Mouse (Mus musculus): Measurements from ENCODE around the gene Dact2. TPM values are rescaled to one million over a fixed set of nuclear protein-coding genes. Genes with fewer than 3 reads are reported as not detected.

The Dact2 gene
- polyA plus RNA-seq (2015; fragmentation: Nextera tagmentation; extraction: Ambion mirVana): 2.9 and 3.3 TPM in 2 replicates

DNA sequence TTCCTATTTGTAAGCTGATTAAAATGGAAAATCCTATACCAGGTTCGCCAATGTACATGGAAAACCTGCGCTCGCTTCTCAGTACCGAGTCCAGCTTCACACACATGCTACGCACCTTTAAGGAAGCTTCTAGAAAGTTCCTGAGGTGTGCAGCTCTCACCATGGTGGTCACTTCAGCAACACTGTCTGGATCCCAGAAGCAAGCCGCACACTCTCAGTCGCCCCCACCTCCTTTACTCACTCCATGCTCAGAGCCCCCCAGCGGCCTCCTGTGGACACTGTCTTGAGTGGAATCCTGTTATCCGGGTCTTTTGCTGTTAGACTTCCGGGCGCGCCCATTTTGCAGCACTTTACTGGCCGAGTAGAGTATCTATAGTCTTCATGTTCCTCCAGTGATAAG, at the start of gene Dact2:
TSS of gene Dact2 (minus strand) at position 244 of the 400 bp plus-strand sequence.
- no peaks in the 10 kb centered on the region for H3K9me3 ChIP-seq (replicated peaks; ENCODE audit: control insufficient read depth, low read length)

DNA sequence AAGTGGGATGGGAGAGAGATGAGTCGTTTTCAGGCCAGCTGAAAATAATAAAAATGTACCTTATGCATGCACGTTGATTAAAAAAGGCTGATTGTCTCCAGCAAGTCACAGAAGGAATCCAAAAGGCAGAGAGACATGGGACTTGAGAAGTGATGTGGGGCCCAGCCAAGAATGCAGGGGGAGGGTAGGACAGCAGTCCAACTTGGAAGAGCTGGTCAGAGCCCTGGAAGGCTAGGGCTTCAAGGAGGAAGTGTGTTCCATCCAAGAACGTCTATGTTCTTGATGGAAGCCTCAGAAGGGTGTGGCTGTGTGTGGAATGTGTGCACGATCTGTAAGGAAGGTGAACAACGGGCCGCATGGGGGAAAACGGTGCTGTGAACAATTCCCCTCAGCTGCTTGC, 48.4 kb upstream of the Dact2 start:
- no peak for ATAC-seq (ENCODE audit: insufficient read depth, low FRiP score)
- no peaks in the 10 kb centered on the region for H3K27me3 ChIP-seq (ENCODE audit: control insufficient read depth, insufficient read depth, low read length)
- 52% methylated on average over 7 of the region's 7 CpGs for WGBS
- no peak overlapping the region for H3K4me3 ChIP-seq (replicated peaks; ENCODE audit: low read length)
- H3K36me3 ChIP-seq (ENCODE audit: control insufficient read depth, insufficient read depth, low read length): no peaks in the 10 kb centered on the region
- H3K9me3 ChIP-seq (replicated peaks; ENCODE audit: control insufficient read depth, low read length): no peaks in the 10 kb centered on the region
- H3K27ac ChIP-seq (ENCODE audit: low read length): no peak overlapping the region
- H3K4me2 ChIP-seq (ENCODE audit: low read depth, low read length): no peak overlapping the region
- no peak overlapping the region for H3K9ac ChIP-seq (ENCODE audit: low read length)
- H3K4me1 ChIP-seq (ENCODE audit: control insufficient read depth, insufficient read depth, low read length): peaks cover 11% of the 10 kb centered on the region; the same call in 1 of the 2 replicates

More for the DNA sequence above, at the start of gene Dact2:
- ATAC-seq (ENCODE audit: insufficient read depth, low FRiP score): no peak; the same call in 1 of the 2 replicates
- no peaks in the 10 kb centered on the region for H3K36me3 ChIP-seq (ENCODE audit: control insufficient read depth, insufficient read depth, low read length)
- 32% methylated on average over 13 of the region's 13 CpGs for WGBS
- peak within 1 kb of the TSS; percentile 88 for H3K27ac ChIP-seq (ENCODE audit: low read length)
- H3K4me3 ChIP-seq (replicated peaks; ENCODE audit: low read length): peak within 1 kb of the TSS; percentile 69
- H3K4me1 ChIP-seq (ENCODE audit: control insufficient read depth, insufficient read depth, low read length): peaks cover 18% of the 10 kb centered on the region; the same call in 1 of the 2 replicates
- peaks cover 25% of the 10 kb centered on the region for H3K27me3 ChIP-seq (ENCODE audit: control insufficient read depth, insufficient read depth, low read length)
- H3K4me2 ChIP-seq (ENCODE audit: low read depth, low read length): peak within 1 kb of the TSS; percentile 81
- peak within 1 kb of the TSS; percentile 82 for H3K9ac ChIP-seq (ENCODE audit: low read length)

DNA sequence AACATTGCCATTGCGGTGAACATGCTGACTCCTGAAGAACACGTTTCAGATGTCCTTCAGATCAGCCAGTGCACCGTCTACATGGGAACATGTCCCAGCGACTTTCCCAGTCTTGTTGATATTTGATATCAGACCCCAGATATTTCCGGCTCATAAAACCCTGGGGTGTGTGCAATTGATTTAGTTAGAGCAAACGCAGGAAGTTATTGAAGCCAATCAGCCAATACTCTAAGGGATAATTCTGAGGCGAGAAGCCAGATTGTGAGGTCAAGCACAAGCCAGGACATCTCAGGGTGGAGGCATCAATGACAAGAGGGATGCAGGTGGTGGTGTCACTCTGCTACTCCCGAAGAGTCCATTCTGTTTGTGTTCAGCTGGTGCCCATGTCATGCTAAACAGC, 46.3 kb upstream of the Dact2 start:
- Histone ChIP-seq H3K9me3 (replicated peaks; ENCODE audit: control insufficient read depth, low read length) (no peaks in the 10 kb centered on the region), H3K27ac (ENCODE audit: low read length) (no peak overlapping the region), H3K27me3 (ENCODE audit: control insufficient read depth, insufficient read depth, low read length) (no peaks in the 10 kb centered on the region), H3K4me2 (ENCODE audit: low read depth, low read length) (no peak overlapping the region), H3K9ac (ENCODE audit: low read length) (no peak overlapping the region), H3K4me3 (replicated peaks; ENCODE audit: low read length) (no peak overlapping the region), H3K4me1 (ENCODE audit: control insufficient read depth, insufficient read depth, low read length) (peaks cover 11% of the 10 kb centered on the region; the same call in 1 of the 2 replicates), H3K36me3 (ENCODE audit: control insufficient read depth, insufficient read depth, low read length) (no peaks in the 10 kb centered on the region)
- WGBS: 72% methylated on average over 8 of the region's 8 CpGs
- no peak for ATAC-seq (ENCODE audit: insufficient read depth, low FRiP score)

DNA sequence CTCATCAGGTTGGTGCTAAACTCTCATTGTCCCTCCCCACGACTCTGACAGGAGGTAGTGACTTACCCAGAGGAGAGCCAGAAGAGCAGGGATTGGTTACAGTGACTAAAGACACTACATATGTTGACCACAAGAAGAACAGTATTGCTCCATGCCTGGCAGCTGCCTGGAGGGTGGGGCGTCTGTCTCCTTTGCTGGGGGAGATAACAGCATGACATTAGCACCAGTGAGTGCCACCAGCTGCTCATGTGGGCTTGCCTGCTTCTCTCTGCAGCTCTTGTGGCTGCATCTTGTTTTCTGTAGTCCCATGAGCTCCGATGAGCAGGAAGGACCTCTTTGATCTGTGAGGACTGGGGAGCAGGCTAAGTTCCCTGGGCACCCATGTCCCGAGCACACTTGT, 45.5 kb upstream of the Dact2 start:
- Histone ChIP-seq H3K9ac (ENCODE audit: low read length) (no peak overlapping the region), H3K4me2 (ENCODE audit: low read depth, low read length) (no peak overlapping the region), H3K4me1 (ENCODE audit: control insufficient read depth, insufficient read depth, low read length) (peaks cover 9% of the 10 kb centered on the region), H3K36me3 (ENCODE audit: control insufficient read depth, insufficient read depth, low read length) (no peaks in the 10 kb centered on the region), H3K27ac (ENCODE audit: low read length) (no peak overlapping the region), H3K9me3 (replicated peaks; ENCODE audit: control insufficient read depth, low read length) (no peaks in the 10 kb centered on the region), H3K4me3 (replicated peaks; ENCODE audit: low read length) (no peak overlapping the region), H3K27me3 (ENCODE audit: control insufficient read depth, insufficient read depth, low read length) (no peaks in the 10 kb centered on the region)
- ATAC-seq (ENCODE audit: insufficient read depth, low FRiP score): no peak
- 59% methylated on average over 4 of the region's 4 CpGs for WGBS

DNA sequence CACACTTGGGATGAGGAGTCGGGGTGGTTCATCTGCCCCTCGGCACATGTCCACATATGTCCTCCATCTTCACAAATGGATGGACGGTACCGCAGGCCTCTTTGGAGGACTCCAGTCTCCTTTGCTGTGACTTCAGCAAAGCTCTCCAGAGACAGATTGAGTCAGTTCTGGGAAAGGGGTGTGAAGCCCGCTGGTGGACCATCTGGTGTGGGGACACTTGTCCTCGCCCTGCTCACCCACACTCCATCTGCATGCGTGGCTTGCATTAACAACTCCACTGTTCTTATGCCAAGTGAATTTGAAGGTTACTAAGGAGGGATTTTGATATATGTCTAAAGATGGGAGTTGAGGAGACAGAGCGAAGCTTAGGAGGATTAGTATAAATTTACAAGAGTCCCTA, 43.8 kb upstream of the Dact2 start:
- Histone ChIP-seq H3K4me2 (ENCODE audit: low read depth, low read length) (no peak overlapping the region), H3K9ac (ENCODE audit: low read length) (no peak overlapping the region), H3K4me1 (ENCODE audit: control insufficient read depth, insufficient read depth, low read length) (peaks cover 8% of the 10 kb centered on the region), H3K4me3 (replicated peaks; ENCODE audit: low read length) (no peak overlapping the region), H3K36me3 (ENCODE audit: control insufficient read depth, insufficient read depth, low read length) (no peaks in the 10 kb centered on the region), H3K27me3 (ENCODE audit: control insufficient read depth, insufficient read depth, low read length) (no peaks in the 10 kb centered on the region), H3K9me3 (replicated peaks; ENCODE audit: control insufficient read depth, low read length) (no peaks in the 10 kb centered on the region), H3K27ac (ENCODE audit: low read length) (no peak overlapping the region)
- ATAC-seq (ENCODE audit: insufficient read depth, low FRiP score): no peak
- 90% methylated on average over 8 of the region's 8 CpGs for WGBS

DNA sequence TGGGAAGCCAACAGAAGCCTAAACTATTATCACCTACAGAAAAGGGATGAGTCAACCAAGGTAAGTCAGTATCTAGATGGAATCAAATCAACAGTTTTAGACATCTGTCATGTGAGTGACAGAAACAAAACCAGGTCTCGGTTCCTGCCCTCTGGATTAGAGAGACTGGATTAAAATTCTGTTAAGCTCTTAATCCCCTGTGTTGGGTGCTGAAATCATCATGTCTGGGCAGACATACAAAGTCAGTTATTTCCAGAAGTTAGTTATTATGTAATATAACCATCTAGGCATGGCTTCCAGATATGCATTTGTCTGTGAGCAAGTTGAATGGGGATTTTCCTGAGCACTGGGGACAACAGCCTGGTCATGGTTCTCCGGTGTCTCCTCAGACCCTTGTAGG, 42.2 kb upstream of the Dact2 start:
- H3K4me1 ChIP-seq (ENCODE audit: control insufficient read depth, insufficient read depth, low read length): peaks cover 5% of the 10 kb centered on the region; the same call in 1 of the 2 replicates
- ATAC-seq (ENCODE audit: insufficient read depth, low FRiP score): no peak
- no peak overlapping the region for H3K9ac ChIP-seq (ENCODE audit: low read length)
- H3K4me3 ChIP-seq (replicated peaks; ENCODE audit: low read length): no peak overlapping the region
- no peaks in the 10 kb centered on the region for H3K36me3 ChIP-seq (ENCODE audit: control insufficient read depth, insufficient read depth, low read length)
- no peaks in the 10 kb centered on the region for H3K27me3 ChIP-seq (ENCODE audit: control insufficient read depth, insufficient read depth, low read length)
- no peak overlapping the region for H3K27ac ChIP-seq (ENCODE audit: low read length)
- WGBS: 79% methylated on average over 2 of the region's 2 CpGs
- no peaks in the 10 kb centered on the region for H3K9me3 ChIP-seq (replicated peaks; ENCODE audit: control insufficient read depth, low read length)
- no peak overlapping the region for H3K4me2 ChIP-seq (ENCODE audit: low read depth, low read length)

DNA sequence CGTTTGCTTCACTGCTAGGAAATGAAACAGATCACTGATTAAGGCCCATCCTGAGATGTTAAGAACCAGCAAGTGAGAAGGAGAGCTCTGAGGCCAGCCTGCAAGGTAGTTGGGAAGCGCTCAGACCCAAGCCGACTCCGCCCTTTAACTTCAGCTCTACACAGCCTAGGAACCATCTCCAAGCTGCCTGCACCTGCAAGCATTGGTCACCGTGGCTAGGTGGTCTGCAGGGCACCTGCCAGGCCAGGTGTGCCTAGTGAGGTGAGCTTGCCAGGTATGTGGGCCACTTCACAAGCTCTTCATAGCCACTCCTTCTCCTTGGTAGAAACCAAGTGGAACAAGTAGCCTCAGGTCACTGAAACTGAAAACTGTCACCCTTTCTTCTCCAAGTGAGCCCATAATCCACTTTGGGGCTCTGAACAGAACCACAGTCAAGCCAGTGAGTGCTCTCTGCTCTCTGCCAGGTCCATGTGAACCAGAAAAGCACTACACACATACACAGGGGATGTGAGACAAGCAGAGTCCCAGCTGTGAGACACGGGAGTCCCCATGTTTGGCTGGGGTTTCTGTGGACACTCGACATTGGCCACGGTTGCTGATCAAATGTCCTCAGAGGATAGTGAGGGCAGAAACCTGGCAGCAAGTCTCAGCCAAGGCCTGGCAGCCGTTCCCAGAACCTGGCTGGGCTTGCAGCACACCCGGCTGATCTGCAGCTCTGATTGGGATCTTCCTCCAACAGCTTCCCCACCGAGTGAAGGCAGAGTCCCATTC, 40.3 kb upstream of the Dact2 start:
- no peaks in the 10 kb centered on the region for H3K36me3 ChIP-seq (ENCODE audit: control insufficient read depth, insufficient read depth, low read length)
- H3K27me3 ChIP-seq (ENCODE audit: control insufficient read depth, insufficient read depth, low read length): no peaks in the 10 kb centered on the region
- peak overlapping the region; percentile 47; the same call in 1 of the 2 replicates for H3K27ac ChIP-seq (ENCODE audit: low read length)
- H3K4me3 ChIP-seq (replicated peaks; ENCODE audit: low read length): no peak overlapping the region
- no peaks in the 10 kb centered on the region for H3K9me3 ChIP-seq (replicated peaks; ENCODE audit: control insufficient read depth, low read length)
- peaks cover 5% of the 10 kb centered on the region; the same call in 1 of the 2 replicates for H3K4me1 ChIP-seq (ENCODE audit: control insufficient read depth, insufficient read depth, low read length)
- peak; percentile 27; the same call in 1 of the 2 replicates for ATAC-seq (ENCODE audit: insufficient read depth, low FRiP score)
- WGBS: 59% methylated on average over 11 of the region's 11 CpGs
- no peak overlapping the region for H3K4me2 ChIP-seq (ENCODE audit: low read depth, low read length)
- H3K9ac ChIP-seq (ENCODE audit: low read length): no peak overlapping the region

DNA sequence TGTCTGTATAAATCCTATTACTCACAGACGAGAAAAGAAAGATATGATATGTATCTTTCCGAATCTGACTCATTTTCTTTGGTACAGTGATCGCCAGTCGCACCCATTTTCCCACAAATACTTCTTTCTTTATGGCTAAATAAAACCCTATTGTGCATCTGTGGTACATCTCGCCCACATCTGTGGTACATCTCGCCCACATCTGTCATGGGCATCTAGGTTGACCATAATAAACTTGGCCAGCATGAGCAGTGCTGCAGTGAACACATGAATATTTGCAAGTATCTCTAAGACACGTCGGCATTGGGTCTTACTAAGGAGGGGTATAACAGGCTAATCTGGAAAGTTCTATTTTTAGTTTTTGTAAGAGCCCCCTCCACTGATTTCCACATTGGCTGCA, 38.5 kb upstream of the Dact2 start:
- Histone ChIP-seq H3K4me1 (ENCODE audit: control insufficient read depth, insufficient read depth, low read length) (peaks cover 5% of the 10 kb centered on the region; the same call in 1 of the 2 replicates), H3K27ac (ENCODE audit: low read length) (no peak overlapping the region), H3K36me3 (ENCODE audit: control insufficient read depth, insufficient read depth, low read length) (no peaks in the 10 kb centered on the region), H3K4me3 (replicated peaks; ENCODE audit: low read length) (no peak overlapping the region), H3K9me3 (replicated peaks; ENCODE audit: control insufficient read depth, low read length) (no peaks in the 10 kb centered on the region), H3K27me3 (ENCODE audit: control insufficient read depth, insufficient read depth, low read length) (no peaks in the 10 kb centered on the region), H3K9ac (ENCODE audit: low read length) (no peak overlapping the region), H3K4me2 (ENCODE audit: low read depth, low read length) (no peak overlapping the region)
- ATAC-seq (ENCODE audit: insufficient read depth, low FRiP score): no peak
- WGBS: 86% methylated on average over 8 of the region's 8 CpGs

DNA sequence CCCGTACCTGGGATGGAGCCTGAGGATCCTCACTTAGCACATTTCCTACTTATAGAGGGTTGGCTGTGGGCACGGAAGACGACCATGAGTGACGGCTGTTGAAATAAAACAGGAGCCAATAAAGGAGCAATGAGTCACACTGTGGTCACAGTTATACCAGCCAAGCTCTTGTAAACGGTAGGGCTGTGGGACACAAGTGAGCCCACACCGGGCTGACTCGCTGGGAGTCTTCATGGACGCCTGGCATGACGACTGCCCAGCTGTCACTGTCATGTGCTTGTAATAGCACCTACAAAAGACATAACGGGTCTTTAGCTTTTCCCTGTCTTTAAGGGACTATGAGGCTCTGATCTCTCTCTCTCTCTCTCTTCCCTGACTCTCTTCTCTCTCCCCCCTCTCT, 35.9 kb upstream of the Dact2 start:
- H3K9ac ChIP-seq (ENCODE audit: low read length): no peak overlapping the region
- H3K4me3 ChIP-seq (replicated peaks; ENCODE audit: low read length): no peak overlapping the region
- 73% methylated on average over 10 of the region's 10 CpGs for WGBS
- no peaks in the 10 kb centered on the region for H3K9me3 ChIP-seq (replicated peaks; ENCODE audit: control insufficient read depth, low read length)
- no peak overlapping the region for H3K27ac ChIP-seq (ENCODE audit: low read length)
- H3K27me3 ChIP-seq (ENCODE audit: control insufficient read depth, insufficient read depth, low read length): no peaks in the 10 kb centered on the region
- no peak for ATAC-seq (ENCODE audit: insufficient read depth, low FRiP score)
- no peaks in the 10 kb centered on the region for H3K36me3 ChIP-seq (ENCODE audit: control insufficient read depth, insufficient read depth, low read length)
- H3K4me1 ChIP-seq (ENCODE audit: control insufficient read depth, insufficient read depth, low read length): peaks cover 5% of the 10 kb centered on the region; the same call in 1 of the 2 replicates
- H3K4me2 ChIP-seq (ENCODE audit: low read depth, low read length): no peak overlapping the region

Data from stomach, embryonic 16.5 days (tissue).